Mouse (Mus musculus): ENCODE results near the gene Zfhx3. TPM values are rescaled to one million over a fixed set of nuclear protein-coding genes. Genes with fewer than 3 reads are reported as not detected.

Gene Zfhx3
- total and polyA plus RNA-seq, 2 experiments: 1.3 to 1.5 TPM

GRCm38 (mm10) chr8:108690576-108691455, 748.4 kb downstream of the Zfhx3 start:
- DNase-seq (ENCODE audit: extremely low read depth, low read depth, low spot score): no peak
- Histone ChIP-seq H3K4me1 (ENCODE audit: control insufficient read depth, insufficient read depth, low read length) (peaks cover 3% of the 10 kb centered on the region; the same call in 1 of the 2 replicates), H3K36me3 (ENCODE audit: control insufficient read depth, insufficient read depth, low read length) (no peaks in the 10 kb centered on the region), H3K4me3 (ENCODE audit: insufficient read depth, low read depth, low read length) (no peak overlapping the region), H3K79me2 (ENCODE audit: control insufficient read depth, insufficient read depth, low read length) (no peaks in the 10 kb centered on the region), H3K27ac (replicated peaks; ENCODE audit: insufficient read depth, low read depth, low read length) (no peak overlapping the region), H3K27me3 (ENCODE audit: control insufficient read depth, insufficient read depth, low read length) (no peaks in the 10 kb centered on the region), H3K9ac (ENCODE audit: low read depth, low read length) (no peak overlapping the region)
- WGBS: 22% methylated on average over 14 of the region's 14 CpGs
- TF ChIP-seq POLR2A (IDR thresholded peaks at IDR 0.05; ENCODE audit: extremely low read depth, insufficient read depth, low read length) (no peak), CTCF (IDR thresholded peaks at IDR 0.05; ENCODE audit: low read depth, low read length) (no peak)

GRCm38 (mm10) chr8:108691456-108692238, 749.2 kb downstream of the Zfhx3 start:
- Histone ChIP-seq H3K36me3 (ENCODE audit: control insufficient read depth, insufficient read depth, low read length) (no peaks in the 10 kb centered on the region), H3K4me3 (ENCODE audit: insufficient read depth, low read depth, low read length) (peak overlapping the region; percentile 49), H3K27ac (replicated peaks; ENCODE audit: insufficient read depth, low read depth, low read length) (no peak overlapping the region), H3K79me2 (ENCODE audit: control insufficient read depth, insufficient read depth, low read length) (no peaks in the 10 kb centered on the region), H3K9ac (ENCODE audit: low read depth, low read length) (no peak overlapping the region), H3K27me3 (ENCODE audit: control insufficient read depth, insufficient read depth, low read length) (no peaks in the 10 kb centered on the region), H3K4me1 (ENCODE audit: control insufficient read depth, insufficient read depth, low read length) (peaks cover 3% of the 10 kb centered on the region; the same call in 1 of the 2 replicates)
- WGBS: 6% methylated on average over 21 of the region's 21 CpGs
- peak; percentile 34 for DNase-seq (ENCODE audit: extremely low read depth, low read depth, low spot score)
- TF ChIP-seq CTCF (IDR thresholded peaks at IDR 0.05; ENCODE audit: low read depth, low read length) (no peak), POLR2A (IDR thresholded peaks at IDR 0.05; ENCODE audit: extremely low read depth, insufficient read depth, low read length) (no peak)

GRCm38 (mm10) chr8:108692239-108692627, 749.8 kb downstream of the Zfhx3 start:
- WGBS: 4% methylated on average over 5 of the region's 5 CpGs
- no peak overlapping the region for H3K27ac ChIP-seq (replicated peaks; ENCODE audit: insufficient read depth, low read depth, low read length)
- no peaks in the 10 kb centered on the region for H3K27me3 ChIP-seq (ENCODE audit: control insufficient read depth, insufficient read depth, low read length)
- DNase-seq (ENCODE audit: extremely low read depth, low read depth, low spot score): peak; percentile 60
- H3K9ac ChIP-seq (ENCODE audit: low read depth, low read length): no peak overlapping the region
- H3K4me3 ChIP-seq (ENCODE audit: insufficient read depth, low read depth, low read length): peak overlapping the region; percentile 49
- TF ChIP-seq POLR2A (IDR thresholded peaks at IDR 0.05; ENCODE audit: extremely low read depth, insufficient read depth, low read length) (no peak), CTCF (IDR thresholded peaks at IDR 0.05; ENCODE audit: low read depth, low read length) (no peak)
- no peaks in the 10 kb centered on the region for H3K36me3 ChIP-seq (ENCODE audit: control insufficient read depth, insufficient read depth, low read length)
- no peaks in the 10 kb centered on the region for H3K79me2 ChIP-seq (ENCODE audit: control insufficient read depth, insufficient read depth, low read length)
- H3K4me1 ChIP-seq (ENCODE audit: control insufficient read depth, insufficient read depth, low read length): peaks cover 3% of the 10 kb centered on the region; the same call in 1 of the 2 replicates

GRCm38 (mm10) chr8:108692669-108693665, 750.5 kb downstream of the Zfhx3 start:
- no peak overlapping the region for H3K27ac ChIP-seq (replicated peaks; ENCODE audit: insufficient read depth, low read depth, low read length)
- 87% methylated on average over 6 of the region's 6 CpGs for WGBS
- no peak for DNase-seq (ENCODE audit: extremely low read depth, low read depth, low spot score)
- H3K27me3 ChIP-seq (ENCODE audit: control insufficient read depth, insufficient read depth, low read length): 0 out of 2 replicates have a peak, but pooled peaks cover 5% of the 10 kb centered on the region
- no peaks in the 10 kb centered on the region for H3K36me3 ChIP-seq (ENCODE audit: control insufficient read depth, insufficient read depth, low read length)
- TF ChIP-seq POLR2A (IDR thresholded peaks at IDR 0.05; ENCODE audit: extremely low read depth, insufficient read depth, low read length) (no peak), CTCF (IDR thresholded peaks at IDR 0.05; ENCODE audit: low read depth, low read length) (no peak)
- H3K4me3 ChIP-seq (ENCODE audit: insufficient read depth, low read depth, low read length): no peak overlapping the region
- no peaks in the 10 kb centered on the region for H3K79me2 ChIP-seq (ENCODE audit: control insufficient read depth, insufficient read depth, low read length)
- peaks cover 3% of the 10 kb centered on the region; the same call in 1 of the 2 replicates for H3K4me1 ChIP-seq (ENCODE audit: control insufficient read depth, insufficient read depth, low read length)
- no peak overlapping the region for H3K9ac ChIP-seq (ENCODE audit: low read depth, low read length)

GRCm38 (mm10) chr8:108693841-108694240, 751.4 kb downstream of the Zfhx3 start:
- DNase-seq (ENCODE audit: extremely low read depth, low read depth, low spot score): no peak
- Histone ChIP-seq H3K4me1 (ENCODE audit: control insufficient read depth, insufficient read depth, low read length) (peaks cover 3% of the 10 kb centered on the region; the same call in 1 of the 2 replicates), H3K27ac (replicated peaks; ENCODE audit: insufficient read depth, low read depth, low read length) (no peak overlapping the region), H3K9ac (ENCODE audit: low read depth, low read length) (no peak overlapping the region), H3K27me3 (ENCODE audit: control insufficient read depth, insufficient read depth, low read length) (peaks cover 8% of the 10 kb centered on the region; the same call in 1 of the 2 replicates), H3K36me3 (ENCODE audit: control insufficient read depth, insufficient read depth, low read length) (no peaks in the 10 kb centered on the region), H3K79me2 (ENCODE audit: control insufficient read depth, insufficient read depth, low read length) (no peaks in the 10 kb centered on the region), H3K4me3 (ENCODE audit: insufficient read depth, low read depth, low read length) (no peak overlapping the region)
- WGBS: 94% methylated on average over 5 of the region's 5 CpGs
- TF ChIP-seq POLR2A (IDR thresholded peaks at IDR 0.05; ENCODE audit: extremely low read depth, insufficient read depth, low read length): no peak
- TF ChIP-seq CTCF (IDR thresholded peaks at IDR 0.05; ENCODE audit: low read depth, low read length): no peak
